Mouse (Mus musculus) CD8-positive naive resting alpha-beta T cell, adult 57 days (primary cell): ENCODE results near the gene Sohlh2. TPM values are rescaled to one million over a fixed set of nuclear protein-coding genes. Genes with fewer than 3 reads are reported as not detected.

Source experiments
- total RNA-seq: library from RNA; stranded (reverse); gene quantifications from one replicate; pipeline ENCODE4 v1.2.4, GENCODE M21; 2023

Sohlh2 gene
- not detected for total RNA-seq

GRCm38 (mm10) chr3:55181766-55182165 is at the start of gene Sohlh2:
TSS of gene Sohlh2 (plus strand) at chr3:55182028.

DNA sequence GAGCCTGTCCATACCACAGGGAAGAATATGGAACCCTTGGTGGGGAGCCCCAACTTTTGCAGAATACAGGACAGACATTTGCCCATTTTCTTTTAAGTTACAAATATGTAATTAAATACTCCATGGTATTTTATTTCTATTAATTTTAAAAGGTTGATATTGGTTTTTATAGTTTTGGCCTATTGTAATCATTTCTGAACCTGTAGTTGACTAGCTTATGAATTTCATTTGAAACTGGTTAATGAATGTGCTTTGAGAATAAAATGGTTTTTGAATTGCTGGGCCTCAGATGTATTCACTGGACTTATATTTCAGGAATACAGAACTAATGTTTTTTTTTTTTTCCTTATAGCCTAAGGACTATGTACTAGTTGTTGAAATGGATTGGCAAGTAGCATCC is 44.8 kb upstream of the Sohlh2 start, which contains the start of gene Ccdc169:
Gene Ccdc169, plus strand, starts transcription at position 301 of the 400 bp plus-strand sequence.

GRCm38 (mm10) chr3:55241730-55242421 is 60.0 kb downstream of the Sohlh2 start, which contains the start of gene Dclk1:
TSS of gene Dclk1 (plus strand) at chr3:55242364.

Other genes with a start within 250 kb of the Sohlh2 start
- not detected for gene Ccna1, start 126.5 kb upstream of the Sohlh2 start, total RNA-seq
- 22.9 TPM for gene Spg20, start 69.9 kb upstream of the Sohlh2 start, total RNA-seq
- gene Ccdc169, start 44.7 kb upstream of the Sohlh2 start, total RNA-seq, result not detected
- gene Dclk1, start 60.3 kb downstream of the Sohlh2 start, total RNA-seq, result not detected